Mouse (Mus musculus) MEL (cell line): ENCODE data around the gene Dclk1.

ENCODE experiments used
- CTCF ChIP-seq, 3 experiments: IDR thresholded peaks in 2 of 3; conservative IDR thresholded peaks in 1 of 3; 2 replicates each; pipeline ENCODE4 v1.5.1; 2011 to 2012; ENCODE audit warnings: low read length in 3 of 3, low read depth in 2 of 3, mild to moderate bottlenecking in 2 of 3, improper control_type of control experiment in 1 of 3, inconsistent platforms in 1 of 3, mixed read lengths in 1 of 3, moderate library complexity in 1 of 3; ENCODE audit not compliant: control insufficient read depth in 1 of 3, insufficient read depth in 1 of 3, poor library complexity in 1 of 3, severe bottlenecking in 1 of 3
- EP300 ChIP-seq, 2 experiments: IDR thresholded peaks; 2 replicates each; pipeline ENCODE4 v1.6.1; 2011; ENCODE audit warnings: improper control_type of control experiment in 2 of 2, low read length in 2 of 2, low read depth in 1 of 2, mild to moderate bottlenecking in 1 of 2
- POLR2A ChIP-seq, 2 experiments: IDR thresholded peaks; 2 replicates each; pipeline ENCODE4 v1.6.1; 2011 to 2012; ENCODE audit warnings: low read length in 2 of 2, mild to moderate bottlenecking in 2 of 2, control low read depth in 1 of 2, improper control_type of control experiment in 1 of 2, low read depth in 1 of 2, moderate library complexity in 1 of 2; ENCODE audit not compliant: control insufficient read depth in 1 of 2, insufficient read depth in 1 of 2, poor library complexity in 1 of 2

GRCm38 (mm10) chr3:55277829-55278228 lies 35.7 kb downstream of the Dclk1 start:
- no peak for TF ChIP-seq POLR2A (IDR thresholded peaks at IDR 0.05; ENCODE audit: control insufficient read depth in 1 of 2, insufficient read depth in 1 of 2, low read depth in 1 of 2, low read length in 2 of 2, poor library complexity in 1 of 2)
- TF ChIP-seq CTCF (IDR thresholded peaks at IDR 0.05 in 2 of 3, conservative IDR thresholded peaks at IDR 0.05 in 1 of 3; ENCODE audit: control insufficient read depth in 1 of 3, insufficient read depth in 1 of 3, low read depth in 2 of 3, low read length in 3 of 3, poor library complexity in 1 of 3, severe bottlenecking in 1 of 3) = no peak
- TF ChIP-seq EP300 (IDR thresholded peaks at IDR 0.05; ENCODE audit: low read depth in 1 of 2, low read length in 2 of 2) = no peak
